Mouse (Mus musculus): ENCODE measurements at regions not wholly inside any gene's neighbourhood (a gene's known extent, or its start where the extent isn't known, plus 50 kb on each side); places are given as distances from the start of the nearest gene placed in this dataset.

- Histone ChIP-seq H3K36me3 (no peaks in the 10 kb centered on the region), H3K27ac (replicated peaks) (no peak overlapping the region), H3K4me1 (peaks cover 3% of the 10 kb centered on the region), H3K9ac (no peak overlapping the region), H3K4me2 (no peak overlapping the region), H3K27me3 (replicated peaks) (no peaks in the 10 kb centered on the region), H3K4me3 (no peak overlapping the region), H3K9me3 (no peaks in the 10 kb centered on the region)
- no peak for ATAC-seq (ENCODE audit: extremely low read depth, insufficient number of reproducible peaks, low FRiP score, low TSS enrichment)
- WGBS = 64% methylated on average over 6 of the region's 6 CpGs
Observed at GRCm38 (mm10) chr17:79798361-79798760, 83.5 kb upstream of the Cyp1b1 start.

GRCm38 (mm10) chr17:79790166-79790565 is 75.3 kb upstream of the Cyp1b1 start:
- 0 out of 2 replicates have a peak overlapping the region, but pooled peaks have one; percentile 12 for H3K27ac ChIP-seq (replicated peaks)
- no peaks in the 10 kb centered on the region for H3K9me3 ChIP-seq
- WGBS = 38% methylated on average over 7 of the region's 7 CpGs
- no peak for ATAC-seq (ENCODE audit: extremely low read depth, insufficient number of reproducible peaks, low FRiP score, low TSS enrichment)
- H3K36me3 ChIP-seq = no peaks in the 10 kb centered on the region
- H3K4me2 ChIP-seq = no peak overlapping the region
- no peak overlapping the region for H3K4me3 ChIP-seq
- no peak overlapping the region for H3K9ac ChIP-seq
- H3K4me1 ChIP-seq = peaks cover 13% of the 10 kb centered on the region; the same call in 1 of the 2 replicates
- H3K27me3 ChIP-seq (replicated peaks) = no peaks in the 10 kb centered on the region

- WGBS = 54% methylated on average over 2 of the region's 2 CpGs
- Histone ChIP-seq H3K4me3 (no peak overlapping the region), H3K4me2 (no peak overlapping the region), H3K27ac (replicated peaks) (no peak overlapping the region), H3K36me3 (no peaks in the 10 kb centered on the region), H3K9me3 (no peaks in the 10 kb centered on the region), H3K27me3 (replicated peaks) (no peaks in the 10 kb centered on the region), H3K9ac (no peak overlapping the region), H3K4me1 (peaks cover 13% of the 10 kb centered on the region; the same call in 1 of the 2 replicates)
- ATAC-seq (ENCODE audit: extremely low read depth, insufficient number of reproducible peaks, low FRiP score, low TSS enrichment) = no peak
Observed at GRCm38 (mm10) chr17:79787201-79787600, 72.3 kb upstream of the Cyp1b1 start.

GRCm38 (mm10) chr17:79786691-79787090 is 71.8 kb upstream of the Cyp1b1 start:
- Histone ChIP-seq H3K4me2 (no peak overlapping the region), H3K4me1 (peaks cover 13% of the 10 kb centered on the region; the same call in 1 of the 2 replicates), H3K27ac (replicated peaks) (no peak overlapping the region), H3K9me3 (no peaks in the 10 kb centered on the region), H3K4me3 (no peak overlapping the region), H3K36me3 (no peaks in the 10 kb centered on the region), H3K27me3 (replicated peaks) (no peaks in the 10 kb centered on the region), H3K9ac (no peak overlapping the region)
- WGBS = 41% methylated on average over 5 of the region's 5 CpGs
- no peak for ATAC-seq (ENCODE audit: extremely low read depth, insufficient number of reproducible peaks, low FRiP score, low TSS enrichment)

GRCm38 (mm10) chr17:79786270-79786669 is 71.4 kb upstream of the Cyp1b1 start:
- no peak overlapping the region for H3K27ac ChIP-seq (replicated peaks)
- 85% methylated on average over 5 of the region's 5 CpGs for WGBS
- no peak overlapping the region for H3K9ac ChIP-seq
- H3K27me3 ChIP-seq (replicated peaks) = no peaks in the 10 kb centered on the region
- no peaks in the 10 kb centered on the region for H3K36me3 ChIP-seq
- H3K9me3 ChIP-seq = no peaks in the 10 kb centered on the region
- H3K4me1 ChIP-seq = peaks cover 13% of the 10 kb centered on the region; the same call in 1 of the 2 replicates
- H3K4me3 ChIP-seq = no peak overlapping the region
- no peak for ATAC-seq (ENCODE audit: extremely low read depth, insufficient number of reproducible peaks, low FRiP score, low TSS enrichment)
- H3K4me2 ChIP-seq = no peak overlapping the region

- H3K36me3 ChIP-seq = no peaks in the 10 kb centered on the region
- H3K9me3 ChIP-seq = peaks cover 9% of the 10 kb centered on the region
- H3K4me3 ChIP-seq = no peak overlapping the region
- H3K27ac ChIP-seq (replicated peaks) = no peak overlapping the region
- 0 out of 2 replicates have a peak, but pooled peaks cover 6% of the 10 kb centered on the region for H3K4me1 ChIP-seq
- WGBS = 76% methylated on average over 6 of the region's 6 CpGs
- H3K4me2 ChIP-seq = no peak overlapping the region
- no peak overlapping the region for H3K9ac ChIP-seq
- ATAC-seq (ENCODE audit: extremely low read depth, insufficient number of reproducible peaks, low FRiP score, low TSS enrichment) = no peak
- no peaks in the 10 kb centered on the region for H3K27me3 ChIP-seq (replicated peaks)
Observed at GRCm38 (mm10) chr17:79784256-79784870, 69.5 kb upstream of the Cyp1b1 start.

- no peak overlapping the region for H3K27ac ChIP-seq (replicated peaks)
- H3K4me2 ChIP-seq = no peak overlapping the region
- H3K4me1 ChIP-seq = 0 out of 2 replicates have a peak, but pooled peaks cover 2% of the 10 kb centered on the region
- H3K9me3 ChIP-seq = peaks cover 9% of the 10 kb centered on the region
- H3K27me3 ChIP-seq (replicated peaks) = no peaks in the 10 kb centered on the region
- H3K4me3 ChIP-seq = no peak overlapping the region
- no peaks in the 10 kb centered on the region for H3K36me3 ChIP-seq
- WGBS = 79% methylated on average over 13 of the region's 13 CpGs
- no peak overlapping the region for H3K9ac ChIP-seq
- no peak for ATAC-seq (ENCODE audit: extremely low read depth, insufficient number of reproducible peaks, low FRiP score, low TSS enrichment)
Observed at GRCm38 (mm10) chr17:79781733-79782663, 67.1 kb upstream of the Cyp1b1 start.

GRCm38 (mm10) chr17:79781262-79781661 is 66.4 kb upstream of the Cyp1b1 start:
- Histone ChIP-seq H3K27me3 (replicated peaks) (no peaks in the 10 kb centered on the region), H3K9ac (no peak overlapping the region), H3K4me3 (no peak overlapping the region), H3K4me2 (no peak overlapping the region), H3K9me3 (peaks cover 9% of the 10 kb centered on the region), H3K27ac (replicated peaks) (no peak overlapping the region), H3K36me3 (no peaks in the 10 kb centered on the region), H3K4me1 (no peaks in the 10 kb centered on the region)
- no peak for ATAC-seq (ENCODE audit: extremely low read depth, insufficient number of reproducible peaks, low FRiP score, low TSS enrichment)
- WGBS = 63% methylated on average over 2 of the region's 2 CpGs

GRCm38 (mm10) chr17:79777874-79778395 is 63.1 kb upstream of the Cyp1b1 start:
- H3K27ac ChIP-seq (replicated peaks) = no peak overlapping the region
- H3K4me1 ChIP-seq = no peaks in the 10 kb centered on the region
- H3K9ac ChIP-seq = no peak overlapping the region
- H3K4me3 ChIP-seq = no peak overlapping the region
- peaks cover 9% of the 10 kb centered on the region for H3K9me3 ChIP-seq
- ATAC-seq (ENCODE audit: extremely low read depth, insufficient number of reproducible peaks, low FRiP score, low TSS enrichment) = no peak
- H3K36me3 ChIP-seq = no peaks in the 10 kb centered on the region
- no peak overlapping the region for H3K4me2 ChIP-seq
- WGBS = 50% methylated on average over 8 of the region's 8 CpGs
- H3K27me3 ChIP-seq (replicated peaks) = no peaks in the 10 kb centered on the region

GRCm38 (mm10) chr17:79776177-79776576 is 61.3 kb upstream of the Cyp1b1 start:
- ATAC-seq (ENCODE audit: extremely low read depth, insufficient number of reproducible peaks, low FRiP score, low TSS enrichment) = no peak
- Histone ChIP-seq H3K4me1 (peaks cover 4% of the 10 kb centered on the region; the same call in 1 of the 2 replicates), H3K4me2 (no peak overlapping the region), H3K27ac (replicated peaks) (no peak overlapping the region), H3K9me3 (peaks cover 9% of the 10 kb centered on the region), H3K4me3 (no peak overlapping the region), H3K9ac (no peak overlapping the region), H3K36me3 (no peaks in the 10 kb centered on the region), H3K27me3 (replicated peaks) (no peaks in the 10 kb centered on the region)
- 83% methylated on average over 4 of the region's 4 CpGs for WGBS

- WGBS = 53% methylated on average over 6 of the region's 6 CpGs
Observed at GRCm38 (mm10) chr17:79775216-79775615, 60.4 kb upstream of the Cyp1b1 start.

More at GRCm38 (mm10) chr17:79775216-79775615, 60.4 kb upstream of the Cyp1b1 start:
- Histone ChIP-seq H3K9me3 (peaks cover 6% of the 10 kb centered on the region), H3K4me1 (peaks cover 4% of the 10 kb centered on the region; the same call in 1 of the 2 replicates), H3K9ac (no peak overlapping the region), H3K27ac (replicated peaks) (no peak overlapping the region), H3K4me3 (no peak overlapping the region), H3K4me2 (no peak overlapping the region), H3K36me3 (no peaks in the 10 kb centered on the region), H3K27me3 (replicated peaks) (no peaks in the 10 kb centered on the region)
- no peak for ATAC-seq (ENCODE audit: extremely low read depth, insufficient number of reproducible peaks, low FRiP score, low TSS enrichment)
